Mouse (Mus musculus): ENCODE results near the gene Taf3. TPM values are rescaled to one million over a fixed set of nuclear protein-coding genes. Genes with fewer than 3 reads are reported as not detected.

Taf3 gene
- polyA plus RNA-seq, 1 experiment from 2014 or later, result 12.6 TPM

- Histone ChIP-seq H3K4me3 (replicated peaks; ENCODE audit: low read depth, low read length) (no peak overlapping the region), H3K9me3 (replicated peaks; ENCODE audit: low read length) (no peaks in the 10 kb centered on the region), H3K9ac (ENCODE audit: low read depth, low read length) (no peak overlapping the region), H3K36me3 (ENCODE audit: insufficient read depth, low read length) (peaks cover 20% of the 10 kb centered on the region), H3K27ac (no peak overlapping the region), H3K27me3 (ENCODE audit: insufficient read depth, low read length) (no peaks in the 10 kb centered on the region), H3K4me2 (ENCODE audit: low read length) (no peak overlapping the region), H3K4me1 (replicated peaks; ENCODE audit: insufficient read depth, low read length) (no peaks in the 10 kb centered on the region; the same call in 1 of the 2 replicates)
- 100% methylated on average over 1 of the region's 1 CpGs for WGBS
- ATAC-seq (replicated peaks; ENCODE audit: low FRiP score, low read depth) (no peak), DNase-seq (ENCODE audit: low spot score) (no peak)
- no peak for TF ChIP-seq CTCF (IDR thresholded peaks at IDR 0.05; ENCODE audit: low read depth)
Measured at GRCm38 (mm10) chr2:10051996-10052395, 3.6 kb upstream of the Taf3 start.

DNA sequence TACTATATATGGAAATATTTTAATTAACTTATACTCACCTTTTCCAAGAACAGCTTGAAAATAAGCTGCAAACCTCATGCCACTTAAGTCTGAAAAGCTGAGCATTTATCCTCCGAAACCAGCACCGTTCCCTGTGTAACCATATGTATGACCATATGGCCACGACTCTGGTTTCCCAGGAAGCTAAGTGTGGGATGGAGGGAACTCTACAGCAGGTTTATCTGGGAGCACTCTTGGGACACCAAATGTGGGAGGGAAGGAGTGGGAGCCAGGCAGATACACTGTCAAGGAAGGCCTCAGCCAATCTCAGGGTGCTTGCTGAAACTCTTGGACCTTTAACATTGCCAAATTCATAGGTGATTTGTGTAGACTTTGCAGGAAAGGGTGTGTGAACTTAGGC lies 2.5 kb upstream of the Taf3 start:
- peaks cover 11% of the 10 kb centered on the region for H3K36me3 ChIP-seq (ENCODE audit: insufficient read depth, low read length)
- H3K9ac ChIP-seq (ENCODE audit: low read depth, low read length), result no peak overlapping the region
- WGBS, result 78% methylated on average over 3 of the region's 3 CpGs
- no peak for DNase-seq (ENCODE audit: low spot score)
- H3K4me2 ChIP-seq (ENCODE audit: low read length), result no peak overlapping the region
- no peak overlapping the region for H3K27ac ChIP-seq
- ATAC-seq (replicated peaks; ENCODE audit: low FRiP score, low read depth), result no peak
- no peaks in the 10 kb centered on the region for H3K9me3 ChIP-seq (replicated peaks; ENCODE audit: low read length)
- TF ChIP-seq CTCF (IDR thresholded peaks at IDR 0.05; ENCODE audit: low read depth), result no peak
- no peaks in the 10 kb centered on the region for H3K27me3 ChIP-seq (ENCODE audit: insufficient read depth, low read length)
- no peaks in the 10 kb centered on the region; the same call in 1 of the 2 replicates for H3K4me1 ChIP-seq (replicated peaks; ENCODE audit: insufficient read depth, low read length)
- no peak overlapping the region for H3K4me3 ChIP-seq (replicated peaks; ENCODE audit: low read depth, low read length)

DNA sequence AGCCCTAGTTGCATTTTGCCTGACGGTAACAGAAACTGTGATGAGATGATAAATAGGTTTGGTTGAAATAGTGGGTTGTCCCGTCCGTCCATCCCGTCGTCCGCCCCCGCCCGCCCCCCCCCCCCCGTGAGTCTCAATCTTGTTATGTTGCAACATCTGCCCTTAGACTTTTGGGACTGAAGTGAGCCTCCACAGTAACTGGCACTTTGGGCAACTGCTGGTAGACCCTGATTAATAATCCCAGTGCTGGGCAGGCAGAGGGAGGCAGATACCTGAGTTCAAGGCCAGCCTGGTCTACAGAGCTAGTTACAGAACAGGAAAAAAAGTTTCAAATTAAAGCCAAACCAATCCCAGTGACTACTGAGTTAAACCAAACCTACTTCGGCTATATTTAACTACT lies 1.1 kb upstream of the Taf3 start:
- no peak for ATAC-seq (replicated peaks; ENCODE audit: low FRiP score, low read depth)
- H3K9ac ChIP-seq (ENCODE audit: low read depth, low read length), result peak overlapping the region; percentile 78; the same call in 1 of the 2 replicates

DNA sequence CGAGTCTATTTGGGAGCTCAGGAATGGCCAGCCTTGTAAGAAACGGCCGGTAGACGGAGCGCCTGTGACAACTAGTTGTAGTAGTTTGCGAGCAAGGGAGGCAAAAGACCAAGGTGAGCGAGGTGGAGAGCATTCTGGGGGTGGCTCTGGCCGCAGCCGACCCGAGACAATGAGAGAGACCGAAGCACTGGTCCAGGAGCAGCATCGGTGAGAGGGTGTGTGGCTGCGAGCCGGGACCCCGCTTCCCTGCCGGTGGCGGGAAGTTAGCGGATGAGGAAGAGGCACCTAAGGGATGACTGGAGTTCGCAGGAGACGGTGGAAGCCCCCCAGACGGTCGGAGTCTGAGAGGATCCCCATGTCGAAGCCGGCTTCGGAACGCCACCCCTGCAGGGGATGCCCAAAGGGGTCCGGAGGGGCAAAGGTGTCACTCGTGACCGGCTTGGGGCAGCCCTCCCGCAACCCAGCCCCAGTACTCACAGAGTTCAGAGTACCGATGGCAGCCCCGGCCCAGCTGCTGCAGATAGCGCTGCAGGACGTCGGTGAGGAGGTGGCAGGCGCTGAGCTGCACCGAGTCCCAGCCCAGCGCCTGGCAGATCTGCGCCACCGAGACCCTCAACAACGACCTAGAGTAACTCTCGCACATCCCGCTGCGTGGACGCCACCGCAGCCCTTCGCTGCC lies 499 bp downstream of the Taf3 start:
- under 1% methylated on average over 43 of the region's 47 CpGs for WGBS
- Histone ChIP-seq H3K9me3 (replicated peaks; ENCODE audit: low read length) (no peaks in the 10 kb centered on the region), H3K36me3 (ENCODE audit: insufficient read depth, low read length) (no peaks in the 10 kb centered on the region), H3K4me3 (replicated peaks; ENCODE audit: low read depth, low read length) (peak overlapping the region; percentile 84), H3K27ac (no peak overlapping the region; the same call in 1 of the 2 replicates), H3K27me3 (ENCODE audit: insufficient read depth, low read length) (no peaks in the 10 kb centered on the region), H3K9ac (ENCODE audit: low read depth, low read length) (peak overlapping the region; percentile 78), H3K4me1 (replicated peaks; ENCODE audit: insufficient read depth, low read length) (no peaks in the 10 kb centered on the region; the same call in 1 of the 2 replicates), H3K4me2 (ENCODE audit: low read length) (peak overlapping the region; percentile 83)
- ATAC-seq (replicated peaks; ENCODE audit: low FRiP score, low read depth) (peak; percentile 53), DNase-seq (ENCODE audit: low spot score) (peak; percentile 54)
- TF ChIP-seq CTCF (IDR thresholded peaks at IDR 0.05; ENCODE audit: low read depth), result peak; percentile 42; the same call in 1 of the 2 replicates

More for the DNA sequence above, 1.1 kb upstream of the Taf3 start:
- no peak for TF ChIP-seq CTCF (IDR thresholded peaks at IDR 0.05; ENCODE audit: low read depth)
- H3K4me3 ChIP-seq (replicated peaks; ENCODE audit: low read depth, low read length), result peak overlapping the region; percentile 84
- no peaks in the 10 kb centered on the region for H3K9me3 ChIP-seq (replicated peaks; ENCODE audit: low read length)
- H3K4me2 ChIP-seq (ENCODE audit: low read length), result peak overlapping the region; percentile 64
- no peak for DNase-seq (ENCODE audit: low spot score)
- H3K27me3 ChIP-seq (ENCODE audit: insufficient read depth, low read length), result no peaks in the 10 kb centered on the region
- no peaks in the 10 kb centered on the region; the same call in 1 of the 2 replicates for H3K36me3 ChIP-seq (ENCODE audit: insufficient read depth, low read length)
- no peak overlapping the region for H3K27ac ChIP-seq
- no peaks in the 10 kb centered on the region; the same call in 1 of the 2 replicates for H3K4me1 ChIP-seq (replicated peaks; ENCODE audit: insufficient read depth, low read length)
- WGBS, result 17% methylated on average over 10 of the region's 10 CpGs

DNA sequence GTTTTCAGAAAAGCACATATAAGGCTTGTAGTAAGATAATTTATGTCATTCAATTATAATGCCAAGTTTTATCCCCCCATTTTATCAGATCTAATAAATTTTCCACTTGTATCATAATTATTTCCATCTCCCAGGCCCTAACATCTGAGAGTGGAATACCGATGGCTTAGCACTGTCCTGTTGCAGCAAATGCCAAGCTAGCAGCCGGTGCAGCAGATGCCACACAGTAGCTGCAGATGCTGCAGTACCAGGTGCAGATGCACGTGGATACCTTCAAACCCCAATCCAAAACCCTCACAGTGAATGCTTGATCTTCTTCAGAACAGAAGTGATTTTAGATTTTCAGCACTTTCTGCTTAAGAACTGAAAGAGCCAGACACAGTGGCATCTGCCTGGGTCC lies 13.4 kb downstream of the Taf3 start:
- Histone ChIP-seq H3K36me3 (ENCODE audit: insufficient read depth, low read length) (no peaks in the 10 kb centered on the region), H3K27ac (no peak overlapping the region), H3K4me2 (ENCODE audit: low read length) (no peak overlapping the region), H3K4me3 (replicated peaks; ENCODE audit: low read depth, low read length) (no peak overlapping the region), H3K27me3 (ENCODE audit: insufficient read depth, low read length) (no peaks in the 10 kb centered on the region), H3K9me3 (replicated peaks; ENCODE audit: low read length) (no peaks in the 10 kb centered on the region), H3K4me1 (replicated peaks; ENCODE audit: insufficient read depth, low read length) (no peaks in the 10 kb centered on the region), H3K9ac (ENCODE audit: low read depth, low read length) (no peak overlapping the region)
- DNase-seq (ENCODE audit: low spot score), result no peak
- no peak for TF ChIP-seq CTCF (IDR thresholded peaks at IDR 0.05; ENCODE audit: low read depth)
- 83% methylated on average over 3 of the region's 3 CpGs for WGBS
- ATAC-seq (replicated peaks; ENCODE audit: low FRiP score, low read depth), result no peak

DNA sequence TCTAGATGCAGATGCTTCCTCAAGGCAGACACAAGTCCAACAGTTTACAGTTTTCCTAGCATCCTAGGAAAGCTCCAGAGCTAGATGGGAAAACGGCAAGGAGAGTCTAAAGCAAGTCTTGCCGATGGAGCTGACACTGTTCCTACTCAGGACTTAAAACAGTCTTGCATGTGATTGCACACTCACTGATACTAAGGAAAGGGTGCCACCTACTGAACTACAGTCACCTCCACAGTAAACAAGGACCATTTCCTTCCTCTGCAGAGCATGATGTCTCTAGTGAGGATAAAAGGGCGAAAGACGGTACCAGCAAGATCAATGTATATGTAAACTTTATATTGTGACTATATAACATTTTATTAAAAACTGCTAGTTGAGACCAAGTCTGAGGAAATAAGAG lies 14.7 kb downstream of the Taf3 start:
- Histone ChIP-seq H3K9me3 (replicated peaks; ENCODE audit: low read length) (no peaks in the 10 kb centered on the region), H3K27me3 (ENCODE audit: insufficient read depth, low read length) (no peaks in the 10 kb centered on the region), H3K36me3 (ENCODE audit: insufficient read depth, low read length) (no peaks in the 10 kb centered on the region), H3K9ac (ENCODE audit: low read depth, low read length) (no peak overlapping the region), H3K4me2 (ENCODE audit: low read length) (no peak overlapping the region), H3K27ac (no peak overlapping the region), H3K4me1 (replicated peaks; ENCODE audit: insufficient read depth, low read length) (no peaks in the 10 kb centered on the region), H3K4me3 (replicated peaks; ENCODE audit: low read depth, low read length) (no peak overlapping the region)
- TF ChIP-seq CTCF (IDR thresholded peaks at IDR 0.05; ENCODE audit: low read depth), result peak; percentile 53
- WGBS, result 39% methylated on average over 4 of the region's 4 CpGs
- ATAC-seq (replicated peaks; ENCODE audit: low FRiP score, low read depth), result no peak
- DNase-seq (ENCODE audit: low spot score), result no peak
